Mouse (Mus musculus) thymus, postnatal 25 days (tissue): ENCODE data around the gene Tm9sf2.
A peak's percentile ranks its signal among the peaks of the same experiment; 100 is the strongest.

Experiments
- DNase-seq: peaks from one replicate; pipeline ENCODE4 v3.0.0; 2022

Gene Tm9sf2

GRCm38 (mm10) chr14:122181078-122181814 is 74.4 kb downstream of the Tm9sf2 start, which contains the start of gene Clybl:
Clybl (plus strand) TSS chr14:122181704.
- DNase-seq = peak; percentile 92

GRCm38 (mm10) chr14:122181815-122182157 is 74.9 kb downstream of the Tm9sf2 start:
- no peak for DNase-seq

- DNase-seq = no peak
Observed at GRCm38 (mm10) chr14:122182220-122182619, 75.4 kb downstream of the Tm9sf2 start.

- DNase-seq = no peak
Observed at GRCm38 (mm10) chr14:122183974-122184373, 77.1 kb downstream of the Tm9sf2 start.

- no peak for DNase-seq
Observed at GRCm38 (mm10) chr14:122188250-122188649, 81.4 kb downstream of the Tm9sf2 start.

GRCm38 (mm10) chr14:122189901-122190300 is 83.1 kb downstream of the Tm9sf2 start:
- DNase-seq = no peak

GRCm38 (mm10) chr14:122190527-122190926 is 83.7 kb downstream of the Tm9sf2 start:
- DNase-seq = no peak

- peak; percentile 67 for DNase-seq
Observed at GRCm38 (mm10) chr14:122190941-122191510, 84.2 kb downstream of the Tm9sf2 start.

- DNase-seq = no peak
Observed at GRCm38 (mm10) chr14:122194630-122195029, 87.8 kb downstream of the Tm9sf2 start.

- no peak for DNase-seq
Observed at GRCm38 (mm10) chr14:122196851-122197250, 90.0 kb downstream of the Tm9sf2 start.

- DNase-seq = no peak
Observed at GRCm38 (mm10) chr14:122200247-122200885, 93.5 kb downstream of the Tm9sf2 start.

- DNase-seq = no peak
Observed at GRCm38 (mm10) chr14:122209177-122209576, 102.3 kb downstream of the Tm9sf2 start.
